Comparison of ENCODE assay signal across 38 mouse cellular contexts in genomic region chr6:78327798-78328197, GRCm38 (mm10). TPM values are rescaled to one million over a fixed set of nuclear protein-coding genes. Genes with fewer than 3 reads are reported as not detected.
DNase-seq lines count a peak whose midpoint lies in the region; ATAC-seq and TF ChIP-seq lines count a peak whose summit lies in the region.
"Had no signal": no experiment of that assay in that cellular context is flagged by ENCODE, and none has a peak within 500 bp of the region (broad histone marks: within the 10 kb centered on the region; RNA-seq: fewer than 3 reads in every experiment).

No protein-coding gene starts in this region.

- no peaks in the 10 kb centered on the region for H3K4me1 ChIP-seq in hindbrain, postnatal 0 days (ENCODE audit: insufficient read depth, low read length)
- no peaks in the 10 kb centered on the region for H3K4me1 ChIP-seq in hindbrain, embryonic 11.5 days (replicated peaks; ENCODE audit: control insufficient read depth, insufficient read depth, low read length)
- H3K4me1 ChIP-seq: embryonic facial prominence, embryonic 13.5 days; forebrain, embryonic 15.5 days; heart, embryonic 12.5 days; limb, embryonic 15.5 days; lung, embryonic 15.5 days; neural tube, embryonic 15.5 days; stomach, embryonic 15.5 days had no signal

- no peaks in the 10 kb centered on the region for H3K27me3 ChIP-seq in hindbrain, postnatal 0 days (ENCODE audit: insufficient read depth, low read length)
- H3K27me3 ChIP-seq in hindbrain, embryonic 11.5 days (ENCODE audit: control insufficient read depth, insufficient read depth, low read length), result no peaks in the 10 kb centered on the region
- H3K27me3 ChIP-seq: CH12.LX; embryonic facial prominence, embryonic 13.5 days; forebrain, embryonic 15.5 days; heart, embryonic 12.5 days; hindbrain, embryonic 12.5 days; limb, embryonic 15.5 days; lung, embryonic 15.5 days; neural tube, embryonic 15.5 days; Patski; stomach, embryonic 15.5 days had no signal

- no peak overlapping the region for H3K9ac ChIP-seq in hindbrain, postnatal 0 days (replicated peaks; ENCODE audit: low read length)
- H3K9ac ChIP-seq in hindbrain, embryonic 11.5 days (ENCODE audit: low read depth, low read length), result no peak overlapping the region
- H3K9ac ChIP-seq: embryonic facial prominence, embryonic 13.5 days; forebrain, embryonic 15.5 days; heart, embryonic 12.5 days; hindbrain, embryonic 12.5 days; limb, embryonic 15.5 days; liver, embryonic 14.5 days; lung, embryonic 15.5 days; neural tube, embryonic 15.5 days; stomach, embryonic 15.5 days had no signal

- peak; percentile 51 for TF ChIP-seq CTCF in hindbrain, postnatal 0 days (IDR thresholded peaks at IDR 0.05; ENCODE audit: low read depth)

- H3K9me3 ChIP-seq in hindbrain, postnatal 0 days (ENCODE audit: low read length), result no peaks in the 10 kb centered on the region
- H3K9me3 ChIP-seq in hindbrain, embryonic 11.5 days (ENCODE audit: control insufficient read depth, low read length), result no peaks in the 10 kb centered on the region
- H3K9me3 ChIP-seq: embryonic facial prominence, embryonic 13.5 days; forebrain, embryonic 15.5 days; heart, embryonic 12.5 days; hindbrain, embryonic 12.5 days; limb, embryonic 15.5 days; lung, embryonic 15.5 days; neural tube, embryonic 15.5 days; stomach, embryonic 15.5 days had no signal

- H3K27ac ChIP-seq in hindbrain, postnatal 0 days, result no peak overlapping the region
- no peak overlapping the region for H3K27ac ChIP-seq in hindbrain, embryonic 11.5 days (ENCODE audit: low read depth, low read length)
- H3K27ac ChIP-seq: embryonic facial prominence, embryonic 13.5 days; forebrain, embryonic 15.5 days; hindbrain, embryonic 12.5 days; limb, embryonic 15.5 days; liver, embryonic 14.5 days; lung, embryonic 15.5 days; neural tube, embryonic 15.5 days; stomach, embryonic 15.5 days had no signal

- peak; percentile 52 for DNase-seq in hindbrain, postnatal 0 days (ENCODE audit: low spot score)
- DNase-seq in hindbrain, embryonic 11.5 days (ENCODE audit: low spot score), result no peak
- peak; percentile 19 to 21 for DNase-seq in left cerebral cortex, postnatal 14 days (ENCODE audit: low spot score in 2 of 2)
- DNase-seq in left cerebral cortex, adult 18-20 months (ENCODE audit: low spot score in 2 of 2), result no peak
- peak; percentile 33 to 38 for DNase-seq in right cerebral cortex, postnatal 10 days (ENCODE audit: low spot score in 2 of 2)
- no peak for DNase-seq in right cerebral cortex, postnatal 25 days
- no peak for DNase-seq in kidney, postnatal 10 days
- DNase-seq: adrenal gland, postnatal 36 days; B cell, adult 2 months; cerebellum, adult 18-20 months; cerebellum, postnatal 25 days; embryo, embryonic 11 days; gastrocnemius, postnatal 25 days; heart, adult 18-20 months; heart, postnatal 10 days; kidney, adult 8-10 months; kidney, postnatal 14 days; lung, postnatal 36 days; right cerebral cortex, postnatal 4 days; thymus, adult 2 months; thymus, postnatal 4 days had no signal

- no peak for ATAC-seq in hindbrain, postnatal 0 days
- no peak for ATAC-seq in hindbrain, embryonic 11.5 days (ENCODE audit: low FRiP score)
- ATAC-seq: forebrain, embryonic 15.5 days; inflammation-experienced regulatory T-cells, adult 6 months; Patski had no signal

- intact Hi-C loops in left cerebral cortex, postnatal 14 days (cut with DNase I), result loop anchor here (5.0 kb wide), 2 partner anchors 350 to 695 kb away; partner anchors contain the start of gene Ctnna2

- no peaks in the 10 kb centered on the region for H3K36me3 ChIP-seq in hindbrain, postnatal 0 days (ENCODE audit: insufficient read depth, low read length)
- no peaks in the 10 kb centered on the region for H3K36me3 ChIP-seq in hindbrain, embryonic 11.5 days (ENCODE audit: control insufficient read depth, insufficient read depth, low read length)
- H3K36me3 ChIP-seq: embryonic facial prominence, embryonic 13.5 days; forebrain, embryonic 15.5 days; G1E; heart, embryonic 12.5 days; hindbrain, embryonic 12.5 days; limb, embryonic 15.5 days; lung, embryonic 15.5 days; neural tube, embryonic 15.5 days; stomach, embryonic 15.5 days had no signal

- no peak overlapping the region for H3K4me3 ChIP-seq in hindbrain, postnatal 0 days (ENCODE audit: low read length)
- H3K4me3 ChIP-seq in hindbrain, embryonic 11.5 days (ENCODE audit: low read depth, low read length), result no peak overlapping the region
- H3K4me3 ChIP-seq: embryonic facial prominence, embryonic 13.5 days; erythroblast, embryonic 14.5 days; forebrain, embryonic 15.5 days; heart, embryonic 12.5 days; hindbrain, embryonic 12.5 days; limb, embryonic 15.5 days; lung, embryonic 15.5 days; neural tube, embryonic 15.5 days; stomach, embryonic 15.5 days had no signal

- H3K4me2 ChIP-seq in hindbrain, postnatal 0 days (ENCODE audit: low read depth, low read length), result no peak overlapping the region
- no peak overlapping the region for H3K4me2 ChIP-seq in hindbrain, embryonic 11.5 days (replicated peaks; ENCODE audit: low read depth, low read length)
- H3K4me2 ChIP-seq: embryonic facial prominence, embryonic 13.5 days; forebrain, embryonic 15.5 days; heart, embryonic 12.5 days; hindbrain, embryonic 12.5 days; limb, embryonic 15.5 days; lung, embryonic 15.5 days; neural tube, embryonic 15.5 days; stomach, embryonic 15.5 days had no signal

RNA-seq across cellular contexts. Expression of gene Reg3b, which starts 42.7 kb away (rescaled TPM):
- 3.2 and 7.7 TPM in 2 replicates for total RNA-seq in hindbrain, postnatal 0 days (2014; rRNA removed)
- 10.5 TPM in 2 replicates for polyA plus RNA-seq in hindbrain, postnatal 0 days (2015; fragmentation: Nextera tagmentation; extraction: Ambion mirVana)
- not detected in 2 replicates for polyA plus RNA-seq in hindbrain, embryonic 11.5 days (2014; fragmentation: Nextera tagmentation; extraction: Ambion mirVana)
- total RNA-seq in left cerebral cortex, postnatal 14 days (2021), result not detected
- not detected for total RNA-seq in left cerebral cortex, adult 18-20 months (2021)
- total RNA-seq: adrenal gland, adult 18-20 months; adrenal gland, postnatal 36 days; CH12.LX; G1E; gastrocnemius, postnatal 25 days; heart, adult 18-20 months; heart, postnatal 10 days; megakaryocyte-erythroid progenitor cell, adult 5-6 weeks had no signal
- polyA plus RNA-seq: embryonic facial prominence, embryonic 13.5 days; erythroblast, embryonic 14.5 days; forebrain, embryonic 15.5 days; G1E; heart, embryonic 12.5 days; hindbrain, embryonic 12.5 days; inflammation-experienced regulatory T-cells, adult 6 months; limb, embryonic 15.5 days; liver, embryonic 14.5 days; lung, embryonic 15.5 days; Patski had no signal

RNA-seq across cellular contexts. Expression of gene Reg3d, which starts 50.9 kb away (rescaled TPM):
- total RNA-seq in hindbrain, postnatal 0 days (2014; rRNA removed), result not detected in 2 replicates
- polyA plus RNA-seq in hindbrain, postnatal 0 days (2015; fragmentation: Nextera tagmentation; extraction: Ambion mirVana), result not detected in 2 replicates
- not detected in 2 replicates for polyA plus RNA-seq in hindbrain, embryonic 11.5 days (2014; fragmentation: Nextera tagmentation; extraction: Ambion mirVana)
- total RNA-seq in left cerebral cortex, postnatal 14 days (2021), result not detected
- total RNA-seq in left cerebral cortex, adult 18-20 months (2021), result not detected
- total RNA-seq: adrenal gland, adult 18-20 months; adrenal gland, postnatal 36 days; CH12.LX; G1E; gastrocnemius, postnatal 25 days; heart, adult 18-20 months; heart, postnatal 10 days; left cerebral cortex, postnatal 36 days; megakaryocyte-erythroid progenitor cell, adult 5-6 weeks had no signal
- polyA plus RNA-seq: embryonic facial prominence, embryonic 13.5 days; erythroblast, embryonic 14.5 days; forebrain, embryonic 15.5 days; G1E; heart, embryonic 12.5 days; hindbrain, embryonic 12.5 days; inflammation-experienced regulatory T-cells, adult 6 months; limb, embryonic 15.5 days; liver, embryonic 14.5 days; lung, embryonic 15.5 days; neural tube, embryonic 15.5 days; Patski; thymus, adult 2 months had no signal

RNA-seq across cellular contexts. Expression of gene Reg3a, which starts 52.7 kb away (rescaled TPM):
- total RNA-seq in hindbrain, postnatal 0 days (2014; rRNA removed), result 0.16 TPM in 1 of 2 replicates, not detected in the other
- polyA plus RNA-seq in hindbrain, postnatal 0 days (2015; fragmentation: Nextera tagmentation; extraction: Ambion mirVana), result not detected in 2 replicates
- not detected in 2 replicates for polyA plus RNA-seq in hindbrain, embryonic 11.5 days (2014; fragmentation: Nextera tagmentation; extraction: Ambion mirVana)
- total RNA-seq in left cerebral cortex, postnatal 14 days (2021), result not detected
- total RNA-seq in left cerebral cortex, adult 18-20 months (2021), result not detected
- total RNA-seq: adrenal gland, adult 18-20 months; adrenal gland, postnatal 36 days; CH12.LX; G1E; gastrocnemius, postnatal 25 days; heart, adult 18-20 months; heart, postnatal 10 days; left cerebral cortex, postnatal 36 days; megakaryocyte-erythroid progenitor cell, adult 5-6 weeks had no signal
- polyA plus RNA-seq: embryonic facial prominence, embryonic 13.5 days; erythroblast, embryonic 14.5 days; forebrain, embryonic 15.5 days; G1E; heart, embryonic 12.5 days; hindbrain, embryonic 12.5 days; inflammation-experienced regulatory T-cells, adult 6 months; limb, embryonic 15.5 days; liver, embryonic 14.5 days; lung, embryonic 15.5 days; neural tube, embryonic 15.5 days; Patski; stomach, embryonic 15.5 days had no signal

Comparison
In these comparisons a context has a peak if more than half of its experiments do, and no peak if none do; other contexts are left out.
1. DNase-seq: peak in hindbrain, postnatal 0 days (single experiment), left cerebral cortex, postnatal 14 days (2 of 2) and right cerebral cortex, postnatal 10 days (2 of 2); none in hindbrain, embryonic 11.5 days (single experiment), left cerebral cortex, adult 18-20 months (0 of 2), right cerebral cortex, postnatal 25 days (single experiment) and kidney, postnatal 10 days (single experiment).